Mouse (Mus musculus) MEL (cell line): ENCODE measurements around the gene Sds. TPM values are rescaled to one million over a fixed set of nuclear protein-coding genes. Genes with fewer than 3 reads are reported as not detected.

Experiments
- DNase-seq: peaks from one replicate; pipeline ENCODE4 v3.0.0; 2011; ENCODE audit warnings: low read depth, low spot score
- H3K27ac ChIP-seq: 2 replicates; pipeline ENCODE4 v1.5.1; 2012; ENCODE audit warnings: low read depth, mild to moderate bottlenecking, control low read depth, low read length, moderate library complexity; ENCODE audit not compliant: control insufficient read depth
- H3K27me3 ChIP-seq, 2 experiments: fragments of 150-350 bp in 1 of 2; sonication (generic) in 1 of 2; 2 replicates each; pipeline ENCODE4 v1.6.1; 2012; ENCODE audit warnings: low read length in 2 of 2, mild to moderate bottlenecking in 2 of 2, improper control_type of control experiment in 1 of 2, moderate library complexity in 1 of 2; ENCODE audit not compliant: insufficient read depth in 2 of 2, control insufficient read depth in 1 of 2
- H3K36me3 ChIP-seq, 2 experiments: 2 replicates each; pipeline ENCODE4 v1.6.1; 2012 to 2014; ENCODE audit warnings: low read length in 2 of 2, improper control_type of control experiment in 1 of 2, inconsistent platforms in 1 of 2, mild to moderate bottlenecking in 1 of 2; ENCODE audit not compliant: insufficient read depth in 2 of 2, control insufficient read depth in 1 of 2
- H3K4me1 ChIP-seq, 2 experiments: fragments of 150-350 bp in 1 of 2; sonication (generic) in 1 of 2; 2 replicates each; pipeline ENCODE4 v1.6.1; 2012; ENCODE audit warnings: low read length in 2 of 2, improper control_type of control experiment in 1 of 2, mild to moderate bottlenecking in 1 of 2; ENCODE audit not compliant: insufficient read depth in 2 of 2, control insufficient read depth in 1 of 2
- H3K4me3 ChIP-seq, 2 experiments: fragments of 150-350 bp in 1 of 2; sonication (generic) in 1 of 2; 2 replicates each; pipeline ENCODE4 v1.5.1; 2012; ENCODE audit warnings: low read depth in 2 of 2, low read length in 2 of 2, mild to moderate bottlenecking in 2 of 2, moderate library complexity in 2 of 2, control low read depth in 1 of 2, improper control_type of control experiment in 1 of 2; ENCODE audit not compliant: control insufficient read depth in 1 of 2, insufficient read depth in 1 of 2
- H3K79me2 ChIP-seq: 2 replicates; pipeline ENCODE4 v1.6.1; 2012; ENCODE audit warnings: mild to moderate bottlenecking, low read length, moderate library complexity; ENCODE audit not compliant: control insufficient read depth, poor library complexity, insufficient read depth
- H3K9ac ChIP-seq: 2 replicates; pipeline ENCODE4 v1.6.1; 2012; ENCODE audit warnings: low read depth, mild to moderate bottlenecking, control low read depth, low read length, moderate library complexity; ENCODE audit not compliant: control insufficient read depth, poor library complexity, severe bottlenecking
- H3K9me3 ChIP-seq: fragments of 150-350 bp; sonication (generic); replicated peaks from 2 replicates; pipeline ENCODE4 v1.6.1; 2012; ENCODE audit warnings: mild to moderate bottlenecking, low read length, improper control_type of control experiment, moderate library complexity; ENCODE audit not compliant: insufficient read depth
- BHLHE40 ChIP-seq: IDR thresholded peaks from 2 replicates; pipeline ENCODE4 v1.6.1; 2012; ENCODE audit warnings: low read depth, mild to moderate bottlenecking, inconsistent platforms, low read length, improper control_type of control experiment, borderline replicate concordance
- CHD1 ChIP-seq: IDR thresholded peaks from 2 replicates; pipeline ENCODE4 v1.6.1; 2012; ENCODE audit warnings: low read depth, mild to moderate bottlenecking, inconsistent platforms, low read length, improper control_type of control experiment
- CTCF ChIP-seq, 3 experiments: IDR thresholded peaks in 2 of 3; conservative IDR thresholded peaks in 1 of 3; 2 replicates each; pipeline ENCODE4 v1.5.1; 2011 to 2012; ENCODE audit warnings: low read length in 3 of 3, low read depth in 2 of 3, mild to moderate bottlenecking in 2 of 3, improper control_type of control experiment in 1 of 3, inconsistent platforms in 1 of 3, mixed read lengths in 1 of 3, moderate library complexity in 1 of 3; ENCODE audit not compliant: control insufficient read depth in 1 of 3, insufficient read depth in 1 of 3, poor library complexity in 1 of 3, severe bottlenecking in 1 of 3
- E2F4 ChIP-seq: IDR thresholded peaks from 2 replicates; pipeline ENCODE4 v1.6.1; 2011; ENCODE audit warnings: low read depth, low read length, improper control_type of control experiment, borderline replicate concordance
- ELF1 ChIP-seq: IDR thresholded peaks from 2 replicates; pipeline ENCODE4 v1.6.1; 2014; ENCODE audit warnings: low read depth, mild to moderate bottlenecking, inconsistent platforms, low read length, improper control_type of control experiment, moderate library complexity
- EP300 ChIP-seq, 2 experiments: IDR thresholded peaks; 2 replicates each; pipeline ENCODE4 v1.6.1; 2011; ENCODE audit warnings: improper control_type of control experiment in 2 of 2, low read length in 2 of 2, low read depth in 1 of 2, mild to moderate bottlenecking in 1 of 2
- ETS1 ChIP-seq: IDR thresholded peaks from 2 replicates; pipeline ENCODE4 v1.6.1; 2012; ENCODE audit warnings: low read depth, mild to moderate bottlenecking, inconsistent platforms, low read length, improper control_type of control experiment, moderate library complexity
- GABPA ChIP-seq: IDR thresholded peaks from 2 replicates; pipeline ENCODE4 v1.6.1; 2012; ENCODE audit warnings: low read depth, mild to moderate bottlenecking, inconsistent platforms, low read length, improper control_type of control experiment, moderate library complexity
- GATA1 ChIP-seq: IDR thresholded peaks from 2 replicates; pipeline ENCODE4 v1.6.1; 2011; ENCODE audit warnings: low read depth, low read length, improper control_type of control experiment
- HCFC1 ChIP-seq: IDR thresholded peaks from 2 replicates; pipeline ENCODE4 v1.6.1; 2012; ENCODE audit warnings: low read depth, mild to moderate bottlenecking, inconsistent platforms, low read length, improper control_type of control experiment, moderate library complexity
- JUND ChIP-seq: IDR thresholded peaks from 2 replicates; pipeline ENCODE4 v1.6.1; 2011; ENCODE audit warnings: low read depth, mild to moderate bottlenecking, improper control_type of control experiment, low read length
- KAT2A ChIP-seq: conservative IDR thresholded peaks from 2 replicates; pipeline ENCODE4 v1.6.1; 2012; ENCODE audit warnings: low read depth, low read length, improper control_type of control experiment, inconsistent platforms
- MAFK ChIP-seq: IDR thresholded peaks from 2 replicates; pipeline ENCODE4 v1.6.1; 2011; ENCODE audit warnings: low read depth, mild to moderate bottlenecking, low read length, improper control_type of control experiment, borderline replicate concordance
- MAX ChIP-seq: IDR thresholded peaks from 2 replicates; pipeline ENCODE4 v1.6.1; 2011; ENCODE audit warnings: low read length, improper control_type of control experiment
- MAZ ChIP-seq: IDR thresholded peaks from 2 replicates; pipeline ENCODE4 v1.6.1; 2012; ENCODE audit warnings: low read depth, mild to moderate bottlenecking, inconsistent platforms, low read length, improper control_type of control experiment
- MEF2A ChIP-seq: IDR thresholded peaks from 2 replicates; pipeline ENCODE4 v1.6.1; 2014; ENCODE audit warnings: low read depth, mild to moderate bottlenecking, inconsistent platforms, low read length, improper control_type of control experiment; ENCODE audit not compliant: poor library complexity, insufficient replicate concordance, severe bottlenecking; ENCODE audit errors: extremely low read depth
- MXI1 ChIP-seq: IDR thresholded peaks from 2 replicates; pipeline ENCODE4 v1.6.1; 2011; ENCODE audit warnings: mild to moderate bottlenecking, low read depth, low read length, improper control_type of control experiment
- MYB ChIP-seq: IDR thresholded peaks from 2 replicates; pipeline ENCODE4 v1.6.1; 2011; ENCODE audit warnings: mild to moderate bottlenecking, low read depth, low read length, improper control_type of control experiment
- MYC ChIP-seq: IDR thresholded peaks from 2 replicates; pipeline ENCODE4 v1.6.1; 2011; ENCODE audit warnings: low read depth, mild to moderate bottlenecking, low read length, improper control_type of control experiment, moderate library complexity
- NELFE ChIP-seq: IDR thresholded peaks from 2 replicates; pipeline ENCODE4 v1.6.1; 2011; ENCODE audit warnings: low read depth, low read length, improper control_type of control experiment
- NRF1 ChIP-seq: IDR thresholded peaks from 2 replicates; pipeline ENCODE4 v1.6.1; 2014; ENCODE audit warnings: low read depth, mild to moderate bottlenecking, inconsistent platforms, low read length, improper control_type of control experiment, moderate library complexity; ENCODE audit not compliant: poor library complexity, insufficient read depth, severe bottlenecking
- POLR2AphosphoS2 ChIP-seq: IDR thresholded peaks from 2 replicates; pipeline ENCODE4 v1.6.1; 2011; ENCODE audit warnings: low read length, improper control_type of control experiment
- POLR2AphosphoS5 ChIP-seq: IDR thresholded peaks from 2 replicates; pipeline ENCODE4 v1.6.1; 2012; ENCODE audit warnings: low read depth, borderline replicate concordance, mild to moderate bottlenecking, inconsistent platforms, low read length, moderate library complexity, mixed read lengths
- RAD21 ChIP-seq: IDR thresholded peaks from 2 replicates; pipeline ENCODE4 v1.6.1; 2011; ENCODE audit warnings: mild to moderate bottlenecking, low read depth, low read length, improper control_type of control experiment
- RCOR1 ChIP-seq: IDR thresholded peaks from 2 replicates; pipeline ENCODE4 v1.6.1; 2012; ENCODE audit warnings: low read depth, mild to moderate bottlenecking, inconsistent platforms, low read length, improper control_type of control experiment
- SIN3A ChIP-seq: IDR thresholded peaks from 2 replicates; pipeline ENCODE4 v1.6.1; 2012; ENCODE audit warnings: low read length, improper control_type of control experiment, inconsistent platforms
- SMC3 ChIP-seq: IDR thresholded peaks from 2 replicates; pipeline ENCODE4 v1.6.1; 2011; ENCODE audit warnings: low read depth, low read length, improper control_type of control experiment
- TAL1 ChIP-seq: IDR thresholded peaks from 2 replicates; pipeline ENCODE4 v1.6.1; 2012; ENCODE audit warnings: mild to moderate bottlenecking, inconsistent platforms, low read length, moderate library complexity, mixed read lengths
- TBP ChIP-seq: IDR thresholded peaks from 2 replicates; pipeline ENCODE4 v1.8.0; 2011; ENCODE audit warnings: low read depth, low read length, improper control_type of control experiment
- TCF12 ChIP-seq: IDR thresholded peaks from 2 replicates; pipeline ENCODE4 v1.6.1; 2014; ENCODE audit warnings: low read depth, mild to moderate bottlenecking, inconsistent platforms, low read length, improper control_type of control experiment, moderate library complexity
- USF1 ChIP-seq: IDR thresholded peaks from 2 replicates; pipeline ENCODE4 v1.6.1; 2014; ENCODE audit warnings: low read depth, mild to moderate bottlenecking, inconsistent platforms, low read length, improper control_type of control experiment, moderate library complexity
- USF2 ChIP-seq, 2 experiments: IDR thresholded peaks; 2 replicates each; pipeline ENCODE4 v1.6.1; 2011 to 2012; ENCODE audit warnings: improper control_type of control experiment in 2 of 2, low read length in 2 of 2, borderline replicate concordance in 1 of 2, inconsistent platforms in 1 of 2, low read depth in 1 of 2, mild to moderate bottlenecking in 1 of 2; ENCODE audit not compliant: insufficient read depth in 1 of 2
- ZC3H11A ChIP-seq: IDR thresholded peaks from 2 replicates; pipeline ENCODE4 v1.6.1; 2012; ENCODE audit warnings: low read depth, mild to moderate bottlenecking, inconsistent platforms, low read length, improper control_type of control experiment
- ZMIZ1 ChIP-seq: IDR thresholded peaks from 2 replicates; pipeline ENCODE4 v1.6.1; 2012; ENCODE audit warnings: low read depth, mild to moderate bottlenecking, inconsistent platforms, low read length, improper control_type of control experiment, moderate library complexity
- ZNF384 ChIP-seq: IDR thresholded peaks from 2 replicates; pipeline ENCODE4 v1.6.1; 2012; ENCODE audit warnings: low read depth, mild to moderate bottlenecking, inconsistent platforms, low read length, improper control_type of control experiment
- polyA plus RNA-seq, 2 experiments: library from polyadenylated mRNA; stranded (reverse) in 1 of 2; unstranded in 1 of 2; fragments of >175 nt in 1 of 2; fragments of >200 nt in 1 of 2; gene quantifications; 2 replicates each; pipeline versions ENCODE4 v1.2.1 to v1.2.4; 2012; ENCODE audit warnings: low replicate concordance in 2 of 2, low read depth in 1 of 2; ENCODE audit not compliant: insufficient read length in 2 of 2, insufficient read depth in 1 of 2, missing spikeins in 1 of 2
- total RNA-seq: library from RNA; depleted of rRNA; stranded (reverse); fragments of 300-350 nt; gene quantifications from 2 replicates; pipeline ENCODE4 v1.2.3, GENCODE M21; 2012

Gene Sds
- total and polyA plus RNA-seq, 3 experiments: 0.17 TPM; not detected in 2

DNA sequence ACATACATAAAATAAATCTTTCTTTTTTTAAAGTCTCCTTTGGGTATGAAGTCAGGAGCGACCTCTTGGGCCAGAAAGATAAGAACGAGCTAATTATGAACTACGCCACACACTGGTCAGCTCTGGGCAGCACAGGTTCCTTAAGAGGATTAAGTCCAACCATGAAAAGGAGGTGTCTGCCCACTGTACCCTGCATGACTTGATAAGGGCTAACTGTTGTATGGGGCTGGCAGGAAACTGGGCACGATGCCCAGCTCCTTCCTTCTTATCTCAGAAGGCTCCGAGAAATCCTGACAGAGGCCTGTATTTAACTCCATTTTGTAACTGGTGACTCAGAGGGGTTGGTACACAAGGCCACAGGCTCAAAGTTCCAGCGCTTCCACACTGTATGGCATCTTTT, 10.5 kb upstream of the Sds start:
- DNase-seq: peak; percentile 96
- Histone ChIP-seq H3K27ac (peak overlapping the region; percentile 49), H3K4me3 (no peak overlapping the region), H3K9ac (no peak overlapping the region), H3K4me1 (peaks cover 4 to 14% of the 10 kb centered on the region in 2 experiments), H3K27me3 (no peaks in the 10 kb centered on the region), H3K9me3 (no peaks in the 10 kb centered on the region), H3K36me3 (peaks cover 0 to 5% of the 10 kb centered on the region in 2 experiments; a peak in 2 of 4 replicates), H3K79me2 (no peaks in the 10 kb centered on the region)
- TF ChIP-seq BHLHE40 (no peak; the same call in 1 of the 2 replicates), KAT2A (peak; percentile 19; the same call in 1 of the 2 replicates), MYC (0 out of 2 replicates have a peak, but pooled peaks have one; percentile 22), MXI1 (no peak; the same call in 1 of the 2 replicates), MAFK (no peak), CTCF (IDR thresholded peaks at IDR 0.05 in 2 of 3, conservative IDR thresholded peaks at IDR 0.05 in 1 of 3; ENCODE audit: control insufficient read depth in 1 of 3, insufficient read depth in 1 of 3, low read depth in 2 of 3, low read length in 3 of 3, poor library complexity in 1 of 3, severe bottlenecking in 1 of 3) (peak; percentile 38 to 68 (median 43); a peak in 4 of 6 replicates), TBP (no peak; the same call in 1 of the 2 replicates), SMC3 (0 out of 2 replicates have a peak, but pooled peaks have one; percentile 2), CHD1 (no peak), ZC3H11A (no peak), ELF1 (no peak), MAZ (0 out of 2 replicates have a peak, but pooled peaks have one; percentile 53), RAD21 (no peak), E2F4 (no peak), USF2 (IDR thresholded peaks at IDR 0.05; ENCODE audit: borderline replicate concordance in 1 of 2, insufficient read depth in 1 of 2, low read depth in 1 of 2, low read length in 2 of 2) (no peak), HCFC1 (no peak), JUND (no peak), MYB (peak; percentile 79), SIN3A (peak; percentile 74), GATA1 (peak; percentile 95), TAL1 (peak; percentile 88), NRF1 (no peak), USF1 (no peak), ZNF384 (peak; percentile 43; the same call in 1 of the 2 replicates), POLR2AphosphoS2 (no peak), NELFE (no peak), TCF12 (peak; percentile 91), RCOR1 (peak; percentile 88), GABPA (no peak), ZMIZ1 (no peak), EP300 (IDR thresholded peaks at IDR 0.05; ENCODE audit: low read depth in 1 of 2, low read length in 2 of 2) (peak; percentile 95 to 96), POLR2AphosphoS5 (no peak), MEF2A (no peak), MAX (no peak; the same call in 1 of the 2 replicates), ETS1 (peak; percentile 88)
